Mouse (Mus musculus): ENCODE measurements at regions not wholly inside any gene's neighbourhood (a gene's known extent, or its start where the extent isn't known, plus 50 kb on each side); places are given as distances from the start of the nearest gene placed in this dataset.

DNA sequence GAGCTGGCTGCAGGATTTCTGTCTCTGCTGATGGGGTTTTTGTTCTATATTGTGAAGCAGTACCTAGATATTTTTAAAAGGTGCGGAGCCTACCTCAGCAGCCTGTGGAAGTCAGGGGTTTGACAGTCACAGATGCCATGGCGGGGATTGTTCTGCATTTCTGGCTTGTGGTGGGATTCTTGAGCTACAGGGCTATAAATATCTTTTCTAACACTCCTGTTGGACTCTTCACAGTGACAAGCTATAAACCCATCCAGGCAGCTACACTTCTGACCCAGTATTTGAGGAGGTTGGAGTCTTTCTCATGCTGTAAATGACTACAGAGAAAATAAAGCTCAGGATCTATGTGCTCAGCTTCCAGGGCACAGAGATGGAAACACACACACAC, 112.3 kb upstream of the Tmtc1 start:
- TF ChIP-seq RCOR1 (conservative IDR thresholded peaks at IDR 0.05; ENCODE audit: low read depth, low read length) (no peak), NRF1 (IDR thresholded peaks at IDR 0.05; ENCODE audit: low read depth, low read length) (no peak), SMC3 (IDR thresholded peaks at IDR 0.05; ENCODE audit: low read depth, low read length) (no peak), ELF1 (IDR thresholded peaks at IDR 0.05; ENCODE audit: low read depth, low read length) (no peak), EP300 (IDR thresholded peaks at IDR 0.05; ENCODE audit: low read length) (no peak), NELFE (IDR thresholded peaks at IDR 0.05; ENCODE audit: low read depth, low read length) (no peak), MAZ (IDR thresholded peaks at IDR 0.05; ENCODE audit: low read depth, low read length) (no peak), MYC (IDR thresholded peaks at IDR 0.05; ENCODE audit: low read depth, low read length) (no peak), IRF4 (IDR thresholded peaks at IDR 0.05; ENCODE audit: low read depth, low read length) (no peak)
- H3K4me3 ChIP-seq (replicated peaks in 1 of 3; ENCODE audit: low read depth in 2 of 3, low read length in 2 of 3, poor library complexity in 1 of 3): no peak overlapping the region
- no peaks in the 10 kb centered on the region for H3K79me2 ChIP-seq (replicated peaks; ENCODE audit: control insufficient read depth, extremely low read depth, insufficient read depth, poor library complexity, severe bottlenecking)
- no peak overlapping the region for H3K27ac ChIP-seq (ENCODE audit: insufficient read depth, low read depth)
- no peaks in the 10 kb centered on the region for H3K27me3 ChIP-seq (replicated peaks)
- H3K4me1 ChIP-seq (ENCODE audit: control insufficient read depth in 1 of 2, insufficient read depth in 2 of 2): no peaks in the 10 kb centered on the region
- H3K9ac ChIP-seq (ENCODE audit: insufficient read depth, low read depth): no peak overlapping the region
- no peaks in the 10 kb centered on the region for H3K9me3 ChIP-seq (replicated peaks; ENCODE audit: low read length)
- dilution Hi-C loops (cut with MboI; ENCODE audit: extremely low pct_ligation_motif_present, extremely low pct_unique_long_range_greater_than_20kb, low sequenced_read_pairs): no loop called here
- no peaks in the 10 kb centered on the region for H3K36me3 ChIP-seq (replicated peaks in 1 of 2; ENCODE audit: control insufficient read depth in 1 of 2, insufficient read depth in 1 of 2, low read length in 1 of 2)
- H3K4me2 ChIP-seq (ENCODE audit: insufficient read depth, low read depth, poor library complexity, severe bottlenecking): no peak overlapping the region
- no peak for DNase-seq (ENCODE audit: extremely low read depth)
- in situ Hi-C loops (cut with MboI; ENCODE audit: low pct_ligation_motif_present, low pct_unique_long_range_greater_than_20kb, low sequenced_read_pairs): no loop called here

DNA sequence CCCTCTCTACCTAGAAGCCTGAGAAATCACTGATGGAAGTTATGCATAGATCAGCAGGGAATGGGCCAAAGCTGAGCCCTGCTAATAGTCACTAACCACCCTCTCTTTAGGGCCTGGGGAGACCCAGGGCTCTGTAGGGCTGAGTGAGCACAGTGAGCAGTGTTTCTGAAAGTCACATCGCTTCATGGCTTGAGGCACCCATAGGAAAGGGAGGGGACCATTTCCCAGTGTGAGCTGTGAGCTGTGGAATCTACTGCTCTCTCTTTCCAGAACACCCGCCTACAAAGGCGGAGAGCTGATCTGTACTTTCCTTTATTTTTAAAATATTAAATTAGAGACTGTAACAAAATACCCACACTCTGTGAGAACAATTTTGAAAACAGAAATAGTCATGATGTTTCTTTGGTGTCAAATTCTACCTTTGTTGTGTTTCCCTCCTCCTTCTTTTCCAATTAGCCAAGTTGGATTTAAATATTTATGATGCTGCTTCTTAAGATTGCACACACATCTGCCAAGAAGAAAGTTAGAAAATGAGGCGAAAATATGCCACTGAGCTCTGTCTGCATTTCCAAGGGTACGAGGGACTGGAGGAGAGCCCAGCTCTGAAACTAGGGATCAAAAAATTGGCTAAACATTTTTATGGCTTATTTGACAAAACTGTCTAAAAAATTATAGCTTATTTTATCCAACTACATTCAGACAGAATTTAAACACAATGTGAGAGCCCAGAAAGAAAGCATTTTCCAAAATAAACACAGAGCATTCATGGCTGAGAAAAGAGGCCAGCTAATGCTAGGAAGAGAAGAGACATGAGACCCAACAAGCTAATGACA, 111.7 kb upstream of the Tmtc1 start:
- Histone ChIP-seq H3K4me1 (ENCODE audit: control insufficient read depth in 1 of 2, insufficient read depth in 2 of 2) (no peaks in the 10 kb centered on the region), H3K27ac (ENCODE audit: insufficient read depth, low read depth) (no peak overlapping the region), H3K36me3 (replicated peaks in 1 of 2; ENCODE audit: control insufficient read depth in 1 of 2, insufficient read depth in 1 of 2, low read length in 1 of 2) (no peaks in the 10 kb centered on the region), H3K4me2 (ENCODE audit: insufficient read depth, low read depth, poor library complexity, severe bottlenecking) (no peak overlapping the region), H3K79me2 (replicated peaks; ENCODE audit: control insufficient read depth, extremely low read depth, insufficient read depth, poor library complexity, severe bottlenecking) (no peaks in the 10 kb centered on the region), H3K9ac (ENCODE audit: insufficient read depth, low read depth) (no peak overlapping the region), H3K27me3 (replicated peaks) (no peaks in the 10 kb centered on the region), H3K9me3 (replicated peaks; ENCODE audit: low read length) (no peaks in the 10 kb centered on the region), H3K4me3 (replicated peaks in 1 of 3; ENCODE audit: low read depth in 2 of 3, low read length in 2 of 3, poor library complexity in 1 of 3) (no peak overlapping the region)
- dilution Hi-C loops (cut with MboI; ENCODE audit: extremely low pct_ligation_motif_present, extremely low pct_unique_long_range_greater_than_20kb, low sequenced_read_pairs) (no loop called here), in situ Hi-C loops (cut with MboI; ENCODE audit: low pct_ligation_motif_present, low pct_unique_long_range_greater_than_20kb, low sequenced_read_pairs) (no loop called here)
- DNase-seq (ENCODE audit: extremely low read depth): no peak
- TF ChIP-seq POLR2AphosphoS2 (IDR thresholded peaks at IDR 0.05; ENCODE audit: low read depth, low read length) (no peak), MYC (IDR thresholded peaks at IDR 0.05; ENCODE audit: low read depth, low read length) (no peak), SMC3 (IDR thresholded peaks at IDR 0.05; ENCODE audit: low read depth, low read length) (no peak)

DNA sequence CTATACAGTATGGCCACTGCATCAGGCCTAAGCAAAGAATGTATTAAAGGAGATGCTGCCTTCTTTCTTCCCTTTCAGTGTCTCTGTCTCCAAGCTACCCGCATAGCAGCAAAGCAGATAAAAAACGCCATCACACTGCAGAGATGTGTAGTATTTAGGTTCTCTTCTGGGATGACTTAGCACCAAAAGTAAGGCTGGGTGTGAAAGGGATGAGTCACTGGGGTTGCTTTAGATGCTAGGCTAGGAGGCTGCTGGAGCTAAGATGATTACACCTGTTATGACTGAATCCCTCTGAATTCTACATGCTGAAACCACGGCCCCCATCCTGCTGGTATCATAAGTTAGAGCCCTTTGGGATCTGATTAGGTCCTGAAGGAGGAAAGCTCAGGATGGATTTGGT, 110.3 kb upstream of the Tmtc1 start:
- H3K27me3 ChIP-seq (replicated peaks): no peaks in the 10 kb centered on the region
- H3K79me2 ChIP-seq (replicated peaks; ENCODE audit: control insufficient read depth, extremely low read depth, insufficient read depth, poor library complexity, severe bottlenecking): no peaks in the 10 kb centered on the region
- no peaks in the 10 kb centered on the region for H3K4me1 ChIP-seq (ENCODE audit: control insufficient read depth in 1 of 2, insufficient read depth in 2 of 2)
- TF ChIP-seq ZMIZ1 (IDR thresholded peaks at IDR 0.05; ENCODE audit: low read depth, low read length) (no peak), POLR2A (IDR thresholded peaks at IDR 0.05; ENCODE audit: low read depth, low read length) (no peak), CHD1 (IDR thresholded peaks at IDR 0.05; ENCODE audit: low read depth, low read length) (no peak), RCOR1 (conservative IDR thresholded peaks at IDR 0.05; ENCODE audit: low read depth, low read length) (no peak), ZC3H11A (IDR thresholded peaks at IDR 0.05; ENCODE audit: low read depth, low read length) (no peak), MYC (IDR thresholded peaks at IDR 0.05; ENCODE audit: low read depth, low read length) (no peak), ETS1 (conservative IDR thresholded peaks at IDR 0.05; ENCODE audit: low read depth, low read length) (no peak), BHLHE40 (IDR thresholded peaks at IDR 0.05; ENCODE audit: low read depth, low read length) (no peak), HCFC1 (IDR thresholded peaks at IDR 0.05; ENCODE audit: low read depth, low read length) (no peak), POLR2AphosphoS2 (IDR thresholded peaks at IDR 0.05; ENCODE audit: low read depth, low read length) (no peak), MXI1 (IDR thresholded peaks at IDR 0.05; ENCODE audit: low read depth, low read length) (no peak), CHD2 (IDR thresholded peaks at IDR 0.05; ENCODE audit: low read length) (no peak), UBTF (IDR thresholded peaks at IDR 0.05; ENCODE audit: low read depth, low read length) (no peak)
- H3K9me3 ChIP-seq (replicated peaks; ENCODE audit: low read length): no peaks in the 10 kb centered on the region
- H3K9ac ChIP-seq (ENCODE audit: insufficient read depth, low read depth): no peak overlapping the region
- no peak overlapping the region for H3K27ac ChIP-seq (ENCODE audit: insufficient read depth, low read depth)
- H3K4me3 ChIP-seq (replicated peaks in 1 of 3; ENCODE audit: low read depth in 2 of 3, low read length in 2 of 3, poor library complexity in 1 of 3): no peak overlapping the region
- in situ Hi-C loops (cut with MboI; ENCODE audit: low pct_ligation_motif_present, low pct_unique_long_range_greater_than_20kb, low sequenced_read_pairs) (no loop called here), dilution Hi-C loops (cut with MboI; ENCODE audit: extremely low pct_ligation_motif_present, extremely low pct_unique_long_range_greater_than_20kb, low sequenced_read_pairs) (no loop called here)
- H3K4me2 ChIP-seq (ENCODE audit: insufficient read depth, low read depth, poor library complexity, severe bottlenecking): no peak overlapping the region
- no peaks in the 10 kb centered on the region for H3K36me3 ChIP-seq (replicated peaks in 1 of 2; ENCODE audit: control insufficient read depth in 1 of 2, insufficient read depth in 1 of 2, low read length in 1 of 2)
- DNase-seq (ENCODE audit: extremely low read depth): no peak
